Mouse (Mus musculus): ENCODE measurements around the gene Tmed4. TPM values are rescaled to one million over a fixed set of nuclear protein-coding genes. Genes with fewer than 3 reads are reported as not detected.

Tmed4 gene
- polyA plus RNA-seq (2017; shearing (Covaris generic)): 10 to 100 TPM; 67.7 to 68.5 TPM

- ATAC-seq: peak; percentile 96
Observed at GRCm38 (mm10) chr11:6274387-6275093, at the start of gene Tmed4. Gene Tmed4, minus strand, starts transcription at chr11:6274870.

GRCm38 (mm10) chr11:6323348-6323747 is 48.7 kb upstream of the Tmed4 start:
- no peak for ATAC-seq

GRCm38 (mm10) chr11:6322086-6322485 is 47.4 kb upstream of the Tmed4 start:
- no peak for ATAC-seq

DNA sequence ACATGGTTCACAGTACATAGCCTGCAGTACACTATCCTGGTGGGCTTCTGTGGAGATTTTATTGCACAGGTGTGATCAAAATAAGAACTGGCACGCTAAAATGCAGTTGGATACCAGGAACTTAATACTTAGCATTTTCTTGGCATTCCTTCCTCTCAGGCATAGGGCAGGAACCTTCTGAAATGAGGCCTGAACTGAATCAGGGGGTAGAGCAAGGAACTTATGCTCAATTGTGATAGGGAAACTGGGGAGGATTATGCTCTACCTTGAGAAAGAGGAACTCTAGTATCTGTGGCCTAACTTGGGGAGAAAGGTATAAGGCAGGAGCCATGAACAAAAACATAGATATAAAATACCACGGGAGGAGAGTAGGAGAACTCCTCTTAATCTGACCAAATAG is 44.7 kb upstream of the Tmed4 start:
- ATAC-seq: no peak

DNA sequence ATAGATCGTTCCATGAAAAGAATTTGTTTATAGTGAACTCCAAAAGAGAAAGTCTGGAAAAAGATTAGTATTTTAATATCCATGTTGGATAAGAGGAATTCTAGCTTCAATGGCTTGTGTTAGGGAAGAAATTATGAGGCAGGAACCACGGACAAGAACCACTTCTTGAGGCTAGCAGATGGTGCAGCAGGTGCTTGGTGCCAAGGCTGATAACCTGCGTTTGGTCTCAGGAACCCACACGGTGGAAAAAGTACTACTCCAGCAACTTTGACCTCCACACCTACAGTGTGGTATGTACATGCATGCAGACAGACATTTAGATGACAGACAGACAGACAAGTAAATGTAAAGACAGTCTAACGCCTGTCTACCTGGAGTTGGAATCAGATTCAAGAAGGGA is 43.9 kb upstream of the Tmed4 start:
- ATAC-seq: no peak

DNA sequence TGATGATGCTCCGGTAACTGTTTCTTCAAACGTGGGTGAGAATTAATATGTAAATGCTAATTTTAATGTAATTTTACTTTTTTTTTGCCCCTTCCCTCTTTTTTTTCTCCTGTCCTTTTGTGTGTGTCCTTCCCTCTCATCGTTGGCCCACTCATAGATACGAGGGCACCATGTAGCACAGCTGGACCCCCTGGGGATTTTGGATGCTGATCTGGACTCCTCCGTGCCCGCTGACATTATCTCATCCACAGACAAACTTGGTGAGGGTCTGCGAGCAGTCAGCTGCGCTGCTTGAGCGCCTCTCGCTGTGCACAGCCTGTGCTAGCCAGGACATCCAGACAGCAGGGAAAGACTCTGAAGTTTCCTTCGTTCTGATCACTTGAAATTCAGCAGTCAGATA is 42.2 kb upstream of the Tmed4 start:
- no peak for ATAC-seq

- ATAC-seq: no peak
Observed at GRCm38 (mm10) chr11:6313874-6314406, 39.3 kb upstream of the Tmed4 start.

DNA sequence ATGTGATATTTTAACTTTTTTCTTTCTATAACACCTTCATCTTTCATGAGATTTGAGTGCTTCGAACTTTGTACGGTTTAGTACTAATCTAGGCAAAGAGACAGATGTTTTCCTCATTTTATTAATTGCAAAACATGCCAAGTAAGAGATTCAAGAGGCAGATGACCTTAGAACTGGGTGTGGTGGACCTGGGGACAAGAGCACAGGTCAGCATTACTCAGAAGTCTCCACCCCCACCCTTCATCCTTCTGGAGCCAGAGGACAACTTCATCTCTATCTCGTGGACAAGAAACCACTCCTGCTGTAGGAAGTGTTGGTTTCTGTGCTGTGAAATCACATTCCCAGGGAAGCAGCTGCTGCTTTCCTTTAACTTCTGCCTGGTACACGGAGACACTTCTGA is 33.5 kb upstream of the Tmed4 start:
- ATAC-seq: no peak

GRCm38 (mm10) chr11:6305943-6306430 is 31.3 kb upstream of the Tmed4 start:
- ATAC-seq: no peak

GRCm38 (mm10) chr11:6302793-6303192 is 28.1 kb upstream of the Tmed4 start:
- no peak for ATAC-seq

- no peak for ATAC-seq
Observed at GRCm38 (mm10) chr11:6299435-6299834, 24.8 kb upstream of the Tmed4 start.

- ATAC-seq: no peak
Observed at GRCm38 (mm10) chr11:6296077-6296476, 21.4 kb upstream of the Tmed4 start.

GRCm38 (mm10) chr11:6294632-6295031 is 20.0 kb upstream of the Tmed4 start:
- ATAC-seq: no peak

- ATAC-seq: no peak
Observed at GRCm38 (mm10) chr11:6293601-6294000, 18.9 kb upstream of the Tmed4 start.

- ATAC-seq: no peak
Observed at GRCm38 (mm10) chr11:6292988-6293349, 18.3 kb upstream of the Tmed4 start.

DNA sequence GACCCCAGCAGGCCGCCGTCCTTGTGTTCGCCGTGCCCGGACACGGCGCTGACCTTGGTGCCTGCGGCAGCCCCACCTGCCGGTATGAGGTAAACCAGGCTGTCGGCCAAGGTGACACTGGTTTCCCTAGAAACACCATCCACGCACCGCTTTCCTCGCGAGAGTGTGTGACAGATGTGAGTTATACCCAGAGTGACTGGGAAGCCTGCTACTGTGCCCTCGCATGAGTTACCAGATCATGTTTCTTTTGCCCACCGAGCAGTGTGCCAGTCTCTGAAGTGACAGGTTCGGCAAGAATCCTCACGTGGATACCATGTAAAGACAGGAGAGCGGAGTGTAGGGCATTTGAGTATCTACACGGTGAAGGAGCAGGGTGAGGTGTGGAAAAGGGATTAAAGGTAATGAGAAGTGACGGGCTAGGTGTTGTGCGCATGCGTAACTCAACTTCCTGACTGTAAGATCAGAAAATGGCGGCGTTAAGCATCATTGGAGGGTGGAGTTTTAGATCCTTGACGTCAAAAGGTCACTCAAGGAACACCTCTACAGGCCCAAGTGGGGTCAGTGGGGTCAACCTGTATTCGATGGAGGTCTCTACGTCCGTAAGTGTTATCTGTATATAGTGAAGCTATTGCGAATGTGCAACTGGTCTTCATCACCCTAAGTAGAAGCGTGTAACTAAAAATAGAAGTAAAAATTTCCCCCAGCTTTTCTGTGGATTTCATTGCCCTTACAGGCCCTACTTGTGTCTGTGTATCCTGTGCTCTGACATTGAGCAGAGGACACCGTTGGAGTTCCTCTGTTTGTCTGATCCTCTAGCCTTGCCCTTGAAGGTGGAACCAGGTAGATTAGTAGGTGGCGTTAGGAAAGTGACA is 17.7 kb upstream of the Tmed4 start:
- peak; percentile 60 for ATAC-seq

GRCm38 (mm10) chr11:6291401-6292115 is 16.9 kb upstream of the Tmed4 start, which contains the start of gene Ogdh:
Gene Ogdh, plus strand, starts transcription at chr11:6291633.
- ATAC-seq: peak; percentile 79

GRCm38 (mm10) chr11:6290883-6291282 is 16.2 kb upstream of the Tmed4 start:
- ATAC-seq: no peak

GRCm38 (mm10) chr11:6290138-6290537 is 15.5 kb upstream of the Tmed4 start:
- no peak for ATAC-seq

DNA sequence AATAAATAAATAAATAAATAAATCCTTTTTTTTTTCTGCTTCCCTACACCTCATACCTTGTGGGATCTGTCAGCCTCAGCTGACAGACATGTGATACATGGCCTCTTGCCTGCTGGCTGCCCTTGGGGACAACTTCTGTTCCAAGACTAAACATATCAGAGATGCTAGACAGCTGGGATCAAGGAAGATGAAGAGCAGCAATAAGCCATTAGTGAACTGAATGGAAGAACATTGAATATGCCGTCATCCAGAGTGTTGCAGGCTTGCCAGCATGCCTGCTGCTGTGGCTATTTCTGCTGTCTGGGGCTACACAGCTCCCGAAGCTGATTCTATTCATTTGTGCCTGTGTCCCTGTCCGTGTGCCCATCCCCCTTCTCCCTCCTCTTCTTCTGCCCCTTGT is 8.3 kb upstream of the Tmed4 start:
- no peak for ATAC-seq

DNA sequence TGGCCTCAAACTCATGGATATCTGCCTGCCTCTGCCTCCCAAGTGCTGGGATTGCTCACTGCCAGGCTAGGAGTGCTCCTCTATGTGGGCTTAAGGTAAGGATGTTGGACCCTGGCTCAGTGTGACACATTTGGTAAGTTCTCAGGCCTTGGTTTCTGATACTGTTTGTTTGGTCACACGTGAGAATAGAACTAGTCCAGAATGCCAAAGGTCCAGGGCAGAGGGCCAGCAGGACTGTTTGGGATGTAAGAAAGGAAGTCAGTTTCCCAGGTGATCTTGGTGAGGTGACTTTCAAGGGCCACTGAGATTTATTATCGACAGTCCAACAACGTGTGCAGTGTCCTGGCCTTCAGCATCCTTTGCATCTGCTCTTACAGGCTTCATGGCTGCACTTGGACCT is 1.8 kb upstream of the Tmed4 start:
- no peak for ATAC-seq

GRCm38 (mm10) chr11:6275094-6275484 is 419 bp upstream of the Tmed4 start:
- no peak for ATAC-seq

GRCm38 (mm10) chr11:6273607-6274006 is 1.1 kb downstream of the Tmed4 start:
- no peak for ATAC-seq
